Mouse (Mus musculus) C2C12 (cell line): ENCODE measurements around the gene Rybp.

Source experiments
- CEBPB ChIP-seq: IDR thresholded peaks from one replicate; pipeline ENCODE4 v1.6.1; 2011; ENCODE audit warnings: low read depth, mild to moderate bottlenecking, control low read depth, moderate library complexity
- CTCF ChIP-seq: IDR thresholded peaks from one replicate; pipeline ENCODE4 v1.5.1; 2011; ENCODE audit not compliant: control insufficient read depth, insufficient read depth, insufficient read length
- FOSL1 ChIP-seq: IDR thresholded peaks from one replicate; pipeline ENCODE4 v1.8.0; 2011; ENCODE audit warnings: mild to moderate bottlenecking, low read length; ENCODE audit not compliant: poor library complexity, insufficient read depth, severe bottlenecking
- MAX ChIP-seq: IDR thresholded peaks from one replicate; pipeline ENCODE4 v1.6.1; 2011; ENCODE audit warnings: mild to moderate bottlenecking, control low read depth

GRCm38 (mm10) chr6:100289058-100289457 lies 1.8 kb upstream of the Rybp start:
- TF ChIP-seq CTCF (no peak), CEBPB (no peak), MAX (no peak), FOSL1 (no peak)
